Mouse (Mus musculus): Measurements from ENCODE around the gene Polk. TPM values are rescaled to one million over a fixed set of nuclear protein-coding genes. Genes with fewer than 3 reads are reported as not detected.
A peak's percentile ranks its signal among the peaks of the same experiment; 100 is the strongest.

The Polk gene
- polyA plus RNA-seq, 1 experiment from 2014 or later, result 7.7 TPM

- Histone ChIP-seq H3K4me2 (replicated peaks) (no peak overlapping the region), H3K9ac (no peak overlapping the region), H3K27me3 (replicated peaks) (no peaks in the 10 kb centered on the region), H3K36me3 (no peaks in the 10 kb centered on the region), H3K4me3 (no peak overlapping the region), H3K4me1 (no peaks in the 10 kb centered on the region), H3K27ac (no peak overlapping the region), H3K9me3 (no peaks in the 10 kb centered on the region)
- ATAC-seq (ENCODE audit: low FRiP score, low read depth), result peak; percentile 77; the same call in 1 of the 2 replicates
- 42% methylated on average over 12 of the region's 12 CpGs for WGBS
These were observed 110.7 kb downstream of the Polk start for GRCm38 (mm10) chr13:96431595-96432156.

Other genes with a start within 250 kb of the Polk start
- gene Poc5, start 154.3 kb downstream of the Polk start, polyA plus RNA-seq (2016; fragmentation: Nextera tagmentation; extraction: Ambion mirVana), result 29.9 and 30.6 TPM in 2 replicates
- gene Ankdd1b, start 71.4 kb downstream of the Polk start, polyA plus RNA-seq (2016; fragmentation: Nextera tagmentation; extraction: Ambion mirVana), result 0.10 TPM in 1 of 2 replicates, not detected in the other
- not detected in 2 replicates for gene Gm17622, start 51.8 kb downstream of the Polk start, polyA plus RNA-seq (2016; fragmentation: Nextera tagmentation; extraction: Ambion mirVana)
- gene Col4a3bp, start within 50 bp of the Polk start, polyA plus RNA-seq (2016; fragmentation: Nextera tagmentation; extraction: Ambion mirVana), result 9.3 and 9.4 TPM in 2 replicates
- gene Hmgcr, start 128.4 kb upstream of the Polk start, polyA plus RNA-seq (2016; fragmentation: Nextera tagmentation; extraction: Ambion mirVana), result 164 and 187 TPM in 2 replicates
- gene Ankrd31, start 205.7 kb upstream of the Polk start, polyA plus RNA-seq (2016; fragmentation: Nextera tagmentation; extraction: Ambion mirVana), result not detected in 2 replicates